Mouse (Mus musculus) bone marrow macrophage, adult 2 months (primary cell): ENCODE measurements at regions not wholly inside any gene's neighbourhood (a gene's known extent, or its start where the extent isn't known, plus 50 kb on each side); places are given as distances from the start of the nearest gene placed in this dataset.

Source experiments
- H3K27ac ChIP-seq: 2 replicates; pipeline ENCODE4 v1.5.1; 2012; ENCODE audit warnings: low read depth, low read length; ENCODE audit not compliant: insufficient read depth
- H3K4me1 ChIP-seq: 2 replicates; pipeline ENCODE4 v1.6.1; 2012; ENCODE audit warnings: low read length; ENCODE audit not compliant: control insufficient read depth, insufficient read depth
- H3K4me3 ChIP-seq: 2 replicates; pipeline ENCODE4 v1.5.1; 2012; ENCODE audit warnings: mild to moderate bottlenecking, low read length, moderate library complexity; ENCODE audit not compliant: insufficient read depth
- CTCF ChIP-seq: IDR thresholded peaks from 2 replicates; pipeline ENCODE4 v1.5.1; 2012; ENCODE audit warnings: low read depth, mild to moderate bottlenecking, low read length, moderate library complexity
- POLR2A ChIP-seq: IDR thresholded peaks from 2 replicates; pipeline ENCODE4 v1.6.1; 2012; ENCODE audit warnings: mild to moderate bottlenecking, low read depth, low read length, borderline replicate concordance

GRCm38 (mm10) chr1:55848806-55849205 is 443.1 kb downstream of the Plcl1 start:
- TF ChIP-seq POLR2A (no peak), CTCF (no peak)
- H3K27ac ChIP-seq: no peak overlapping the region
- H3K4me1 ChIP-seq: no peaks in the 10 kb centered on the region
- H3K4me3 ChIP-seq: no peak overlapping the region

GRCm38 (mm10) chr1:55852354-55852753 is 446.6 kb downstream of the Plcl1 start:
- TF ChIP-seq CTCF: no peak
- no peak for TF ChIP-seq POLR2A
- Histone ChIP-seq H3K4me3 (no peak overlapping the region), H3K4me1 (no peaks in the 10 kb centered on the region), H3K27ac (no peak overlapping the region)

- Histone ChIP-seq H3K27ac (no peak overlapping the region), H3K4me3 (no peak overlapping the region), H3K4me1 (no peaks in the 10 kb centered on the region)
- TF ChIP-seq CTCF: no peak
Measured at GRCm38 (mm10) chr1:55859113-55859512, 453.4 kb downstream of the Plcl1 start.

- Histone ChIP-seq H3K4me3 (no peak overlapping the region), H3K27ac (no peak overlapping the region), H3K4me1 (no peaks in the 10 kb centered on the region)
- TF ChIP-seq CTCF (no peak), POLR2A (no peak)
Measured at GRCm38 (mm10) chr1:55863113-55863512, 457.4 kb downstream of the Plcl1 start.

- no peaks in the 10 kb centered on the region for H3K4me1 ChIP-seq
- TF ChIP-seq POLR2A (no peak), CTCF (no peak)
- no peak overlapping the region for H3K4me3 ChIP-seq
- no peak overlapping the region for H3K27ac ChIP-seq
Measured at GRCm38 (mm10) chr1:55865274-55865673, 459.6 kb downstream of the Plcl1 start.

GRCm38 (mm10) chr1:55866677-55867076 is 461.0 kb downstream of the Plcl1 start:
- no peak overlapping the region for H3K4me3 ChIP-seq
- TF ChIP-seq CTCF: no peak
- TF ChIP-seq POLR2A: no peak
- no peaks in the 10 kb centered on the region for H3K4me1 ChIP-seq

GRCm38 (mm10) chr1:55873583-55873982 is 467.9 kb downstream of the Plcl1 start:
- H3K4me3 ChIP-seq: no peak overlapping the region
- H3K4me1 ChIP-seq: no peaks in the 10 kb centered on the region
- no peak for TF ChIP-seq POLR2A
- no peak for TF ChIP-seq CTCF
- no peak overlapping the region for H3K27ac ChIP-seq

More at GRCm38 (mm10) chr1:55866677-55867076, 461.0 kb downstream of the Plcl1 start:
- no peak overlapping the region for H3K27ac ChIP-seq

GRCm38 (mm10) chr1:55874143-55874867 is 468.6 kb downstream of the Plcl1 start:
- Histone ChIP-seq H3K4me1 (no peaks in the 10 kb centered on the region), H3K4me3 (no peak overlapping the region), H3K27ac (no peak overlapping the region)
- no peak for TF ChIP-seq POLR2A
- TF ChIP-seq CTCF: peak; percentile 73

GRCm38 (mm10) chr1:55874868-55875144 is 469.1 kb downstream of the Plcl1 start:
- no peaks in the 10 kb centered on the region for H3K4me1 ChIP-seq
- no peak overlapping the region for H3K4me3 ChIP-seq
- TF ChIP-seq CTCF (no peak), POLR2A (no peak)
- no peak overlapping the region for H3K27ac ChIP-seq

- TF ChIP-seq CTCF (no peak), POLR2A (no peak)
Measured at GRCm38 (mm10) chr1:55884576-55884975, 478.9 kb downstream of the Plcl1 start.

GRCm38 (mm10) chr1:55886383-55887070 is 480.8 kb downstream of the Plcl1 start:
- no peaks in the 10 kb centered on the region for H3K4me1 ChIP-seq
- H3K27ac ChIP-seq: no peak overlapping the region
- H3K4me3 ChIP-seq: no peak overlapping the region
- TF ChIP-seq POLR2A (no peak), CTCF (no peak)

More at GRCm38 (mm10) chr1:55884576-55884975, 478.9 kb downstream of the Plcl1 start:
- Histone ChIP-seq H3K4me3 (no peak overlapping the region), H3K27ac (no peak overlapping the region), H3K4me1 (no peaks in the 10 kb centered on the region)
